Mouse (Mus musculus) liver, postnatal 0 days (tissue): Measurements from ENCODE around the gene Clstn1.

Experiments
- CTCF ChIP-seq: sonication (generic); IDR thresholded peaks from 2 replicates; pipeline ENCODE4 v1.5.1; 2016; ENCODE audit warnings: antibody characterized with exemption, low read depth
- EP300 ChIP-seq: IDR thresholded peaks from 2 replicates; pipeline ENCODE4 v1.6.1; 2016; ENCODE audit warnings: antibody characterized with exemption, low read depth, mild to moderate bottlenecking

- no peak for TF ChIP-seq CTCF
- no peak for TF ChIP-seq EP300
Observed at GRCm38 (mm10) chr4:149550866-149551265, 35.4 kb upstream of the Clstn1 start.
